Mouse (Mus musculus) small intestine, adult 2 months (tissue): Measurements from ENCODE around the gene Sarnp. TPM values are rescaled to one million over a fixed set of nuclear protein-coding genes. Genes with fewer than 3 reads are reported as not detected.

Experiments used
- H3K27ac ChIP-seq: fragments of 200-500 bp; 2 replicates; pipeline ENCODE4 v1.5.1; 2012; ENCODE audit warnings: low read depth, low read length, control low read depth, inconsistent platforms; ENCODE audit not compliant: insufficient read depth
- H3K27me3 ChIP-seq: fragments of 200-500 bp; 2 replicates; pipeline ENCODE4 v1.6.1; 2012; ENCODE audit warnings: mild to moderate bottlenecking, moderate library complexity, low read length, inconsistent platforms; ENCODE audit not compliant: control insufficient read depth, insufficient read depth
- H3K36me3 ChIP-seq: fragments of 200-500 bp; 2 replicates; pipeline ENCODE4 v1.6.1; 2012; ENCODE audit warnings: mild to moderate bottlenecking, low read length, control low read depth, inconsistent platforms; ENCODE audit not compliant: control insufficient read depth, insufficient read depth
- H3K4me1 ChIP-seq: fragments of 200-500 bp; 2 replicates; pipeline ENCODE4 v1.6.1; 2012; ENCODE audit warnings: low read length, inconsistent platforms, mixed read lengths; ENCODE audit not compliant: control insufficient read depth, insufficient read depth, insufficient read length
- H3K4me3 ChIP-seq: fragments of 200-500 bp; 2 replicates; pipeline ENCODE4 v1.5.1; 2012; ENCODE audit warnings: low read depth, mild to moderate bottlenecking, control low read depth, inconsistent platforms, low read length, moderate library complexity
- CTCF ChIP-seq: fragments of 200-500 bp; IDR thresholded peaks from 2 replicates; pipeline ENCODE4 v1.5.1; 2012; ENCODE audit warnings: low read depth, mild to moderate bottlenecking, control low read depth, inconsistent platforms, low read length, moderate library complexity, mixed read lengths; ENCODE audit not compliant: insufficient replicate concordance, insufficient read length; ENCODE audit errors: extremely low read depth
- POLR2A ChIP-seq: fragments of 200-500 bp; IDR thresholded peaks from 2 replicates; pipeline ENCODE4 v1.6.1; 2012; ENCODE audit warnings: low read depth, mild to moderate bottlenecking, control low read depth, inconsistent platforms, low read length, moderate library complexity
- WGBS: fragments of 180-500 bp; shearing (Covaris S2); methylation state at CpG from one replicate; pipeline ENCODE4 v1.1.7; 2018; 5-methylcytosine and 5-hydroxymethylcytosine counted together
- polyA plus RNA-seq: library from polyadenylated mRNA; depleted of rRNA; stranded (reverse); fragments of >200 nt; gene quantifications from 2 replicates; pipeline ENCODE4 v1.2.3, GENCODE M21; 2012

Sarnp gene
- polyA plus RNA-seq, 1 experiment: 0.89 TPM

GRCm38 (mm10) chr10:128866518-128866917, 49.4 kb downstream of the Sarnp start:
- WGBS: 96% methylated on average over 1 of the region's 1 CpGs

DNA sequence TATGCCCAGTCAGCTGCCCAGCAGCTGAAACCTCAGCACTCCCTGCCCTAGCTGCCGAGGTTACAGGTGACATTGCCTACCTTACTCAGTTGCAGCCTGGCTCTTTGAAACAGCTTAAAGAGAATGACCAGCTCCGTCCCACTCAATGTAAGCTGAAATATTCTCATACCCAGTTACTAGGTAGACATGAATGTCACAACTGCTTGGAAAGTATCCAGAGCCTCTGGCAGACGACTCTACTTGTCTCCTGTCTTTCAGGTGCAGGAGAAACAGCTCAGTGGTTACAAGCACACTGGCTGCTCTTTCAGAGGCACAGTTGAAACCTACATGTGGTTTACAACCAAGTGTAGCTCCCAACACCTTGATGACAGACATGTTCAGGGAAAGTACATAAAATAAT, 53.2 kb downstream of the Sarnp start:
- no peaks in the 10 kb centered on the region for H3K27me3 ChIP-seq
- H3K27ac ChIP-seq: no peak overlapping the region
- no peaks in the 10 kb centered on the region for H3K4me1 ChIP-seq
- H3K36me3 ChIP-seq: peaks cover 32% of the 10 kb centered on the region
- TF ChIP-seq CTCF (no peak), POLR2A (no peak)
- no peak overlapping the region for H3K4me3 ChIP-seq
- 75% methylated on average over 3 of the region's 3 CpGs for WGBS

More at GRCm38 (mm10) chr10:128866518-128866917, 49.4 kb downstream of the Sarnp start:
- Histone ChIP-seq H3K27ac (no peak overlapping the region), H3K4me1 (0 out of 2 replicates have a peak, but pooled peaks cover 1% of the 10 kb centered on the region), H3K27me3 (no peaks in the 10 kb centered on the region), H3K4me3 (no peak overlapping the region), H3K36me3 (peaks cover 25% of the 10 kb centered on the region)
- no peak for TF ChIP-seq CTCF
- no peak for TF ChIP-seq POLR2A

- Histone ChIP-seq H3K36me3 (peaks cover 20% of the 10 kb centered on the region), H3K4me3 (no peak overlapping the region), H3K4me1 (no peaks in the 10 kb centered on the region), H3K27ac (no peak overlapping the region), H3K27me3 (no peaks in the 10 kb centered on the region)
- TF ChIP-seq POLR2A: no peak
- no peak for TF ChIP-seq CTCF
Observed at GRCm38 (mm10) chr10:128878291-128878690, 61.2 kb downstream of the Sarnp start.

- TF ChIP-seq POLR2A (no peak), CTCF (no peak)
- WGBS: 83% methylated on average over 2 of the region's 2 CpGs
Observed at GRCm38 (mm10) chr10:128878811-128879210, 61.7 kb downstream of the Sarnp start.

DNA sequence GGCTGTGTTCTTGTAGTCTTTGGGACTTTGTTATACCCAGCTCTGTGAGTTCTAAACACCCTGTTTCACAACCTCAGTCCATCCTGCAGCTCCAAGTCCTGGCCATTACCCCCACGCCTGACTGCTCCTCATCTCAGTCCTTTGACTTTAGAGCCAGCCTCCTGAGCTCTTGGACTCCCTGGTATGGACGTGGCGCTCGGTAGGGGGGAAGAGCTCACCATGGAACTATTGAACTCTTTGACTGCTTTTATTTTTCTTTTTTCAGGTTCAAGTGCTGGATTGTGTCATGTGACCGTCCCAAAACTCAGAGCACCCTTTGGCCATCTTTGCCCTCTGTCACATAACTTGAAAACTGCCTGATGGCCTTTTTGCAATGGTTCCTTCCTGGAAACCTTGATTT, 64.9 kb downstream of the Sarnp start:
- Histone ChIP-seq H3K4me3 (no peak overlapping the region), H3K27ac (no peak overlapping the region), H3K27me3 (no peaks in the 10 kb centered on the region), H3K4me1 (no peaks in the 10 kb centered on the region), H3K36me3 (peaks cover 9% of the 10 kb centered on the region)
- TF ChIP-seq CTCF: no peak
- no peak for TF ChIP-seq POLR2A
- WGBS: 89% methylated on average over 5 of the region's 5 CpGs

More at GRCm38 (mm10) chr10:128878811-128879210, 61.7 kb downstream of the Sarnp start:
- peaks cover 18% of the 10 kb centered on the region for H3K36me3 ChIP-seq
- H3K4me1 ChIP-seq: no peaks in the 10 kb centered on the region
- H3K4me3 ChIP-seq: no peak overlapping the region
- no peak overlapping the region for H3K27ac ChIP-seq
- H3K27me3 ChIP-seq: no peaks in the 10 kb centered on the region

- TF ChIP-seq POLR2A (no peak), CTCF (no peak)
- Histone ChIP-seq H3K4me1 (peaks cover 3% of the 10 kb centered on the region), H3K27ac (no peak overlapping the region), H3K36me3 (no peaks in the 10 kb centered on the region), H3K27me3 (peaks cover 8% of the 10 kb centered on the region), H3K4me3 (no peak overlapping the region)
- 24% methylated on average over 7 of the region's 7 CpGs for WGBS
Observed at GRCm38 (mm10) chr10:128888941-128889827, 72.1 kb downstream of the Sarnp start.

DNA sequence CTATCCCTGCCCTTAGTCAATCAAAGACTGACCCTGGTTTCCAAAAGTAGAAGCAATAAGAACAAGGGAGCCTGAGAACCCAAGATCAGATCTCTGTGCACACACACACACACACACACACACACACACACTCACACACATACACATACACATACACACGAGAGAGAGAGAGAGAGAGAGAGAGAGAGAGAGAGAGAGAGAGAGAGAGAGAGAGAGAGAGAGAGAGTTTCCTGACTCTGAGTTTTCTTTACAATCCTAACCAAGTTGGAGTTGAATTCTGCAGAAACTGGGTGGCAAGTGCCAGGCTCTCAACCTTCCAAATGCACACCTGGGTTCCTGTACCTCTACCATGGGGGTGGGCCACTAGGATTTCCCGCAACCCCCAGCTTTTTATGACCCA, 72.7 kb downstream of the Sarnp start:
- Histone ChIP-seq H3K4me3 (no peak overlapping the region), H3K27ac (no peak overlapping the region), H3K36me3 (no peaks in the 10 kb centered on the region), H3K4me1 (peaks cover 3% of the 10 kb centered on the region), H3K27me3 (peaks cover 8% of the 10 kb centered on the region)
- TF ChIP-seq CTCF: no peak
- no peak for TF ChIP-seq POLR2A
- WGBS: 32% methylated on average over 2 of the region's 2 CpGs
